Mouse (Mus musculus): ENCODE measurements around the gene Junb.

DNA sequence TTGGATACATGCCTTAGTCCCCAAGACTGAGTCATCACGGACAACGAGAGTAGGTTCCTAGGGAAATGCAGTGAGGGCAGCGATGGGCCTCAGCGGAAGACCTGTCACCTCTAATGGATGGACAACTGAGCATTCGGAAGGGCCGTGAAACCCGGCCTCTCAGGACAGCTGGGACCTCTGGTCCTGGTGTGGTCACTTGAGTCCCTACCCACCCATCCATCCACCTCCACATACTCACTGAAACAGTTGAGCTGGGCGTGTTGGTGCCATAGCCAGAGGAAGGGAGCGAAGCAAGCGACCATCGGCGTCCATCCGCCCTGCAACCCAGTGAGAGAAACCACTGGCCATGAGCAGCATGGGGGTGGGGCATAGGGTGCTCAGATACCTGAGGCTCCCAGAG, 47.9 kb downstream of the Junb start:
- no peak for TF ChIP-seq POLR2A (IDR thresholded peaks at IDR 0.05; ENCODE audit: extremely low read depth, insufficient read depth, low read length)
- TF ChIP-seq CTCF (IDR thresholded peaks at IDR 0.05; ENCODE audit: low read depth, low read length): no peak

Measured in liver, adult 2 months (tissue).